Mouse (Mus musculus) testis, postnatal 10 days (tissue): ENCODE measurements around the gene Olfr599.
"Not testable (repeated sequence)": the region's sequence is repeated elsewhere in the genome, so short reads cannot be mapped to it uniquely, and the experiment has no call there.

ENCODE experiments used
- DNase-seq: peaks from one replicate; pipeline ENCODE4 v3.0.0; 2021; ENCODE audit warnings: low spot score

Gene Olfr599

DNA sequence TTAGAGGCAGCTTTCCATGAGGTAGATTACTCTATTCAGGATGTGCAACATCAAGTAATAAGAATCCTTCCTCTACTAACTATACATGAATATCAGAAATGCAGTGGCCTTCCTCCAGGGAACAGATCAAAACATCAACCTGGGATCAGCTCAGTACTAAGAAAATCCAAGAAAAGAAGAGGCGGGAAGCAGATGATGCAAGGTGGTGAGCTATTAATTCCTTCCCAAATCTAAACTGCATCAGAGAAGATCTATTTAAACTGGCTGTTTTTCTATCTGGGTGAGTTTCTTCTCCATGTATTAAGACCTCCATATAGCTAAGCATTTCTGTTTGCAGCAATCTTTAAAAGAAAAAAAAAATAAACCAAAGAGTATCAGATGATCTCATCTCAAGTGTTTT is at the start of gene Olfr599:
Gene Olfr599, plus strand, starts transcription at position 301 of the 400 bp plus-strand sequence.
- DNase-seq = no peak

DNA sequence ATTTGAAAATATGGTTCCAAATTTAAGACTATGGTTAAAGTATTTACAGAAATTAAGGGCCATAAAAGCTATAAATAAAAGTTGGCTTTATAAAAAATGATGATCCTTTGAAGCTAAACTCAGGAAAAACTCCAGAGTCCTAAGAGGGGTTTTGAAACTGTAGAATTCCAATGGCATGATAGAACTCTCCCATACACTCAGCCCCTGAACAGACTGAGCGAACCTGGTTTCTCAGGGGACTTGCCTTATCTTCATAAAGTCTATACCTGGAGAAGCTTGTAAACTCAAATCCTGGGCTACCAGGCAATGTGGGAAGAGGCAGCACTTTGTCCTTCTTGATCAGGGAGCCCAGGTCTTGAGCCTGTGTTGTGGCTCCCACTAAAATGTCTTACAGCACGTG is 30.4 kb upstream of the Olfr599 start, which contains the start of gene Olfr596:
Gene Olfr596, plus strand, starts transcription at position 301 of the 400 bp plus-strand sequence.
- DNase-seq = not testable (repeated sequence)

DNA sequence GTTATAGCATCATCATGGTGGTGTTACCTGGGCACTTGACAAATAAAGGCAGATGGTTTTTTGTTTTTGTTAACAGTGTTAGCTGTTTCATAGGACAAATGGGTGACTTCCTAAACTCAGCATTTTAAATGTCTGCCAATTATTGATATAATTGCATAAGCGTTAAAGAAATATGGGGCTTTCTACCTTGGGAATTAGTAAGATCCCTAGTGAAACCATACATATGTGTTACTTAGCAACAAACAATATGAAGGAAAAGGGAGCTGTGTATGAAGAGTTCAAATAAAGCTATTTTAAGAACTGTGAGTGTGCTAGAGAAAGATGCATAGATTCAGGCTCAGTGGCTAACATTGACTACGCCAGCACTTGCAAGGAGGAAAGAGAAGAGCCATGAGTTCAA is 19.7 kb upstream of the Olfr599 start, which contains the start of gene Olfr597:
Gene Olfr597, plus strand, starts transcription at position 301 of the 400 bp plus-strand sequence.
- not testable (repeated sequence) for DNase-seq

- DNase-seq = no peak
Measured at GRCm38 (mm10) chr7:103323268-103323667, 12.4 kb upstream of the Olfr599 start, which contains the start of gene Olfr598. Olfr598 (plus strand) TSS chr7:103323568.

DNA sequence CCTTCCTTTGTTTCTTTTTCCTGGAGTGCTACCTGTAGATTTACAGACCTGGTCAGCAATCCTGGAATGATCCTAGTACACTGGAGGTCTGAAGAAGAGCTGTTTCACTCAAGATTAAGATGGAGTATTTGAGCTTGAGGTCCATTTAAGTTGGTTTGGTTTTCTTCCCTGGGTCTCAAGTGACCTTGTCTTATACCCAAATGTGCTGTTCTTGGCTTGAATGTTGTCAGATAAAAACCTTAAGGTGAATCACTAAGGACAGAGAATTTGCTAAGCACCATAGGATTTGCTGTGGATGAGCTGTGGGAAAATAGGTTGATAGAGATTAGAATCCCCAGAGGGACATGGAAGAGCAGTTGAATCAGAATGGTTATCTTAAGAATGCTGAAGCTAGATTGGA is 13.9 kb downstream of the Olfr599 start, which contains the start of gene Olfr600:
Gene Olfr600, minus strand, starts transcription at position 101 of the 400 bp plus-strand sequence.
- DNase-seq = no peak

DNA sequence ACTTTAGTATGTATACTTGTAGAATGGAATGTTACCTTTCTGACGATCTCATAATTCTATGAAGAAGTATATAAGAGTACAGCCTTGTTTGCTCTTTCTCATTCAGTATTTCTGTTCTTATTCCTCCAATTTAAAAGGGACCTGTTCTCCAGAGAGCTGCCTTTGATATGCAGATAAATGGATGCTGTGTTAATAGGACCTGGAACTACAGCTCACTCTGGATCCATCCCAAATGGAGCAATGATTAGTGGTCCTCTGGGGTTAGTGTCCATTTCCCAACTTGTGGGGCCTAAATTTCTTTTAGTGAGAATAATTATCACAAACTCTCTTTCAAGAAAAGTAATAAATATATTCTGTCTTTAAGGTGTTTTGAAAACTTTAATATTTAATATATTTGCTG is 26.8 kb downstream of the Olfr599 start, which contains the start of gene Olfr601:
Gene Olfr601, minus strand, starts transcription at position 101 of the 400 bp plus-strand sequence.
- no peak for DNase-seq

GRCm38 (mm10) chr7:103386077-103386476 is 50.4 kb downstream of the Olfr599 start, which contains the start of gene Olfr603:
Olfr603 (minus strand) TSS chr7:103386177.
- no peak for DNase-seq
